Mouse (Mus musculus) kidney, postnatal 4 days (tissue): ENCODE measurements at regions not wholly inside any gene's neighbourhood (a gene's known extent, or its start where the extent isn't known, plus 50 kb on each side); places are given as distances from the start of the nearest gene placed in this dataset.
"Not testable (repeated sequence)": the region's sequence is repeated elsewhere in the genome, so short reads cannot be mapped to it uniquely, and the experiment has no call there.

Source experiments
- DNase-seq, 2 experiments: peaks; one replicate each; pipeline ENCODE4 v3.0.0; 2021; ENCODE audit warnings: mixed read lengths in 2 of 2

DNA sequence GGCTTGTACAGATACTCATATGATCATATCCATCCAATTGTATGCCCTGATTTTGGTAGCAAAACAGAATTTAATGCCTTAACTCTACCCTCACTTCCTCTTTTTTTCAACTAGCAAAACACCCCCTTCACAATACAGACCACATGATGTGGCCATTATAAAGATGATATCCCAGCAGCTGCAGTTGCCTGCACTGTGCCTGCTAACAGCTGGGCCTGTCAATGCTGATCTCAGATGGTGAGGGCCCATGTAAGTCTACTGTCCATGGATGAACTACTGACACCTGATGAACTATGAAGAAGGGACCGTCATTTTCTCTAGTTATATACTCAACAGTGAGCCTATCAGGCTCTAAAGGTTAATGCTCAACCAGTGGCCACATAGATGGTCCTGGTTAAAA is 191.8 kb upstream of the Fmr1 start:
- no peak for DNase-seq

DNA sequence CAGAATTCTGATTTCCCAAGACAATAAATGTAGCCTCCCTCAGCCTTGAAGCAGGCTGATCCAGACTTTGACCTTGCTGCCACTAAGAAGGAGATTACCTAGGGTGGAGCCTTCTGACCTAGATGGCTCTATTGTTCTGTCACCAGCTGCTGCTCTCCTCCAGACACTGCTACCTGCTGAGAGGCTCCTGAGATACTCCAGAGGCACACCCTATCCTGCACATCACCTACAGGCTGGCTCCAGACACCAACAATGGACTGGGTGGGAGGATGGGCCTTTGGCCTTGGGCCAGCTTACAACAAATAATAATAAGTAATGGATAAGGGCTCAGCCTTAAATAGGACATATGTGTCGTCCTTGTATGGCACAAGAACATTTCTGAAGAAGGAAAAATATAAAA is 186.3 kb upstream of the Fmr1 start:
- not testable (repeated sequence) for DNase-seq

DNA sequence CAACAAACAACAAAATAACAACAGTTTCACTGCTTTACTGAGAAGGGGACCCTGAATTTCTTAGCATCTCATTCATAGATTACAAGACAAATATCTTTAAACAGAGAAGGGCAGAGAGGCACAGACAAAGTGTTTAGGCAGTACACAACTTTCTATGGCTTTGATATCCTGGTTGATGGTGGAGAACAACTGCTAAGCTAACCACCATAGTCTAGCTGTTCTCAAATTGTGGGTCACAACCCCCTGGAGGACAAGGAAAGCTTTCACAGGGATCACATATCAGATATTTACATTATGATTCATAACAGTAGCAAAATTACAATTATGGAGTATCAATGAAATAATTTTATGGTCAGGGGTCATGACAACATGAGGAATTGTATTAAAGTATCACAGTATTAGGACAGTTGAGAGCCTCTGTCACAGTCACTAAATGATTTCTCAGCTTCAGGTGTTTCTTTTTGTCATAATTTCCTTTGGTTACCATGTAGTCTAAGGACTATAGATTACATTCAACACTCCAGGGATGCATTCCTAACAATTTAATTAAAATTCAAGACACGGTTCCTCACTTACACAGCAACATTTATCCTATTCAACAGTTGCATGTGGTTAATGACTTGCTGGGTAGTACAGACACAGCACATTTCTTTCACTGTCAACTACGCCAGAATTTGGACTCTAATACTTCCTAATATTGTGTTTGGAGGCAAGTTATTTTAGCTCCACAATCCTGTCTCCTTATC is 183.8 kb upstream of the Fmr1 start:
- no peak for DNase-seq

DNA sequence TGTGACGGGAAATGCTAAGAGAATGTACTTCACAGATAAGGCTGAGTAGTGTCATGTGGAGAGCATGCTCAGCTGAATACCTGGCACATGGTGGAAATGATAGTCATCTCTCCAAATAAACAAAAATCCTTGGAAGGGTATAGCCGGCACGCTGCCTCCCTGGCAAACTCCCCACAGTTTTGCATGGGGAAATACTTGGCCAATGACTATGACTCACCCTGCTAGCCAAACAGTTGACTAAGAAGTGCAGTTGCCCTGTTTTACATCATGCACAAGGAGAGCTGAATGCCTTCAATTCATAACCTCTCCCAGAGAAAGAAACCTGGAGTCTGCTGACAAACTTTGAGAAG is 183.2 kb upstream of the Fmr1 start:
- DNase-seq = no peak

DNA sequence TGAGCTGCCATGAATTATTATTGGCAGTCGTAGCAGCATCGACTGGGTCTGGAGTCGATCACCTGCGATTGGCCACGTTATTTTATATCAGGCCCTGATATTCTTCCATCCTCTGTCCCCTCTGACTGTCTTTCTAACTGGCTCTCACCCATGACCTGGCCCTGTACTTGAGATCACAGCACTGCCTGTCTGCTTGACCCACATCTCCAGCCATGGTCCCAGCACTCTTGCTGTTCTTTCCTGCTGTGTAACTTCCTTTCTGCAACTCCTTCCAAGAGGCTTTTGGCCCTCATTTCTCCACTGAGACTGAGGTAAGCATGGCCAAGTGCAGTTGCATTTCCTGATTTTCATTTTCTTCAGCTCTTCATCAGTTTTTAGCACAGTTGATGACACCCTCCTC is 182.6 kb upstream of the Fmr1 start:
- no peak for DNase-seq

DNA sequence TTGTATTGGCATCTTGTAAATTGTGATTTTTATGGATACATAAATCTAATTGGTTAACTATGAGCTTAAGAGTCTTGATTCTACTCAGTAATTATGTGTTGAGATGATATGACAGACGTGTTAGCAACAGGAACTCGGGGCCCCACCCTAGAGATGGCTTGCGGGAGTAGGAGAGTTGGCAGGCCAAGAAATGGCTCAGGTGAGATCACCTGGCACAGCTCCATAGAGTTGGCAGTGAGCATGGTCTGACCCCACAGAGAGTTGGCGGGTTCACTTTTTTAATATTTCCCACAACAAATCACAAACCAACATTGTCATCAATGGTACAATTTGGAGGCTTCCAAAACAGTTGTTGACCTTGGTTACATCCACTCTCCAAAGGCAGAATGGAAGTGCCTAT is 180.5 kb upstream of the Fmr1 start:
- DNase-seq = no peak

DNA sequence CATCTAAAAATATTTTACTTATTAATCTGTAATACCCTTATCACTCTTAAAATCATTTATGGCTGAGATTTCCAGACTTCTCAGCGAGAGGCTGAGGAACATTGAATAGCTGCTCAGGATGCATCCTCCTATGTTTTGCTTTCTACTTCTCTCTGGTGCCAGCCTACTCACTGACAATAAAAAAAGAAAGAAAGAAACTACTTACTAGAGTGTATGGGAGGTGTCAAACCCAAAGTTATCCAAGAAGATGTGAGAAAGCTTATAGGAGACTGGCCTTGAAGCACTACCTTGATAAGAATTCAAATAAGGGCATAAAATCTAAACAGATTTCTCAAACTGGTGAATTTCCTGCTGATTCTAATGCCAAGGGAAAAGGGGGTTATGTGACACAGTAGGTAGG is 175.4 kb upstream of the Fmr1 start:
- DNase-seq = no peak

DNA sequence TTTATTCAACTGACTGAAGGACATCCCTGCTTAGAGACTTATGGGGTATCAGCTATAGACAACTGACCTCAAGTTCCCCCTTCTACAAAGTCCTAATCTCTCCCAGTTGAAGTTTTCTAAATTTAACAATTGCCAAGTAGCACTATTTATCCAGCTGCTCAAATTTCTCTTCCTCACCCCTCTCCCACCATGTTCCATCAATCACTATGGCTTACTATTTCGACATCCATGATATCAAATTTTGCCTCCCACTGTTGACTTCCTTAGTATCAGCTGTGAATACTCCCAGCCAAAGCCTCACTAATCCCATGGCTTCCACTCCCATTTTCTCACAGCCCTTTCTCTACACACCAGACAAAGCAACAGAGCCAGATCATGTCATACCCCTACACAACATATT is 170.7 kb upstream of the Fmr1 start:
- no peak for DNase-seq

DNA sequence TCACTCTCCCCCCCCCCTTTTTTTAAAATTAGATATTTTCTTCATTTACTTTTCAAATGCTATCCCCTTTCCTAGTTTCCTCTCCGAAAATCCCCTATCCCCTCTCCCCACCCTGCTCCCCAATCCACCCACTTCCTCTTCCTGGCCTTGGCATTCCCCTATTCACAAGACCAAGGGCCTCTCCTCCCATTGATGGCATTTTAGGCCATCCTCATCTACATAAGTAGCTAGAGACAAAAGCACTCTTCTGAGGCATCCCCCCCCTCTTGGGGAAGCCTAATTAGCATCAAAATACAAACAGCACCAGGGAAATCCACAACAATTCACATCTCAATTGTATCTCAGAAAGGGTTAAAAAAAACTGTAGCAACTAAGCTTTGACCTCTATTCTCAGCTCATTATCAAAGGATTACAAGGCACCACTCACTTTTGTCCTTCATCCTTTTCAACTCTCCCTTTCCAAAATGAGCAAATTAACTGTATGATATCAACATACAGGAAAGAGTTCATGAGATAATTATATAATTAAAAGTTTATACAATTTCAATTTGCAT is 166.1 kb upstream of the Fmr1 start:
- no peak for DNase-seq

DNA sequence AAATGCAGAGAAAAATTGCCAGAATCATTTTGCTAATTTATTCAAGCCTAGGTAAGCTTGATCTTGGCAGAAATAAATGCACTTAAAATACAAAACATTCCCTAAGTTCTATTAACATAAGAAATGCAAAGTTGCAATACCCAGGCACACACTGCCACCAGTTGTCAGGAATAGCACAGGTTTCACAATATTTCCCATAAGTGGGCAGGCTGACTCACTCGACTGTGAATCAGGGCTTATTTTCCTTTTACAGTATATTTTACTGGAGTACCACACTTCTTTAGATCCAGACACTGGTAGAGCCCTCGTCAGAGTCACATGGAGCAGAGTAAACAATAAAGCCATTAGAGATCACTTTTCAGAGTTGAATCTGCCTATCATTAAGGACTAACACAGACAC is 131.8 kb upstream of the Fmr1 start:
- DNase-seq = no peak

DNA sequence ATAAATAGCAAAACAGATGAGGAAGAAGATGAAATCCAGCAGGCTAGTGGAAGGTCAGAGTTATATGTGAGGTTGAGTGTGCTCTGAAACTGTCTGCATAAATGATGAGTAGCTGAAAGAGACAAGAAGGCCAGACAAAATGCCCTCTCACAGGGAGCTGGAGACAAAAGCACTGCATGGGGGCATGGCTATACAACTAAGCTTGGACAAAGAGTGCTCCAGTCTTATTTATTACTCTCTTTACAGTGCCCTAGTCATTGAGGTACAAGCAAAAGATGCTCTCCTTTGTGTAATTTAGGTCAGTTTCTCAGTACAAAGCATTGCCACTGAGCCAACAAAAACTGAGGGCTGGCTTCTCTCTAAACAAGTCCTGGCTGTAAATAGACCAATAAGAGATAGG is 124.3 kb upstream of the Fmr1 start:
- no peak for DNase-seq

DNA sequence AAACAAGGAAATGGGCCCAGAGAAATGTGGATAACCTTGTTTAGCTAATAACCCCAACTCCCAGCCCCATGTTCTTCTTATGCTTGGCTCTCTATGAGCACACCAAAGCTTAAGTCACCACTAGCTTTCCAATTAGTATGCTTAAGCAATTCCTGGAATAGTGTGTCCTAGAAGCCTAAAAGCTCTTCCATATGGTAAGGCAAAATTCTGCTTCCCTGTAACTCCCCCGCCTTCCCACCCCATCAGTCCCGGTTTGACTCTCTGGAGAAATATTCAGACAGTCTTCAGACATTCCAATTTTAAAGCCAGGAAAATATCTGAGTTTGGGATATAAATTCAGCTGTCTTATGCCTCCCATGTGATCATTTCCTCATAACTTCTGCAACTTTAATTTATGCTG is 120.6 kb upstream of the Fmr1 start:
- peak; percentile 1 to 3 for DNase-seq

DNA sequence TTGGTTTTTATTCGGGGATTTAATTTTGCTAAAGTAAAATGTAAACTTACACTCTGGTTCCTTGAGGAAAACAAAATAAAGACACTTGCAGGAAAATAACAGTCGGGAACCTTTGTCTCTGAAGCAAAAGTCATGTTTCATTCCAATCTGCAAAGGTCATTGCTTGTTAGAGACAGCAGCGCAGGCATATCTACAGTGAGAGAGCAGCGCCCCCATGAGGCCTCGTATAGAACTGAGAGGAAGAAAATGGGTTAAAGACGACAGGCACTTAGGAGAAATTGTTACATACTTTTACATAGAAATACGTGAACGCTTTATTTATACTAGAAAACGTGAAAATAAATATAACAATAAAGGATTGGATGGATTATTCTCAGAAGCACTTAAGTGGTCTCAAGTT is 93.1 kb upstream of the Fmr1 start:
- peak; percentile 49 to 54 for DNase-seq

DNA sequence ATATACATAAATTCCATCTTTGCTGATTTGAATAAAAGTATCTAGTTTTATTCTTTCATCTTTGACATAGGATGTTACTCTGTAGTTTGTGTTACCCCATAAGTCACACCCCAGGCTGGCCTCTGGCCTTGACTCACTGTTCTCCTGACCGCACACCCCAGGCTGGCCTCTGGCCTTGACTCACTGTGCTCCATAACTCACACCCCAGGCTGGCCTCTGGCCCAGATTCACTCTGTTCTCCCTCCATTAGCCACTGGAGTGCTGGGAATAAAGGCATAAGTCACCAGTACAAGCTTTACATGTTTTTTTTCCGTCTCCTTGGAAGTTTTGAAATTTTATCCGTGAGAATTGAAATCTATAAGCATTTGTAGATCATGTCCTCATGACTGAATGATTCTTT is 56.2 kb upstream of the Fmr1 start:
- no peak for DNase-seq
